Mouse (Mus musculus) thymus, adult 18-20 months (tissue): ENCODE measurements around the gene Phldb3.
A peak's percentile ranks its signal among the peaks of the same experiment; 100 is the strongest.

Experiments
- DNase-seq, 2 experiments: peaks; one replicate each; pipeline ENCODE4 v3.0.0; 2022; ENCODE audit warnings: mixed read lengths in 2 of 2

The Phldb3 gene

DNA sequence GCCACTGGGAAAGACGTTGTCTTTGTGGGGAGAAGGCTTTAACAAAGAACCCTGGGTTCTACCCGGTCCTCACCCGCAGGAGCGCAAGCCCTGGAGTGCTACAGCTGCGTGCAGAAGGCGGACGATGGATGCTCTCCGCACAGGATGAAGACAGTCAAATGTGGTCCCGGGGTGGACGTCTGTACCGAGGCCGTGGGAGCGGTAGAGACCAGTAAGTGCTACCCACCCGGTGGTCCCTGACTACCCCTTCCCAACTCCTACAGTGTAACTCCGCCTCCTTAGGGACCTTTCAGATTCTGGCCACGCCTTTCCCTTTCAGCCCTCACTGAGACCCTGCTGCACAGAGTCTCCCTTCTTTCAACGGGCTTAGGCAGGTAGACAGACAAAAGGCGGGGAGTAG, 26.5 kb downstream of the Phldb3 start:
- DNase-seq: no peak

DNA sequence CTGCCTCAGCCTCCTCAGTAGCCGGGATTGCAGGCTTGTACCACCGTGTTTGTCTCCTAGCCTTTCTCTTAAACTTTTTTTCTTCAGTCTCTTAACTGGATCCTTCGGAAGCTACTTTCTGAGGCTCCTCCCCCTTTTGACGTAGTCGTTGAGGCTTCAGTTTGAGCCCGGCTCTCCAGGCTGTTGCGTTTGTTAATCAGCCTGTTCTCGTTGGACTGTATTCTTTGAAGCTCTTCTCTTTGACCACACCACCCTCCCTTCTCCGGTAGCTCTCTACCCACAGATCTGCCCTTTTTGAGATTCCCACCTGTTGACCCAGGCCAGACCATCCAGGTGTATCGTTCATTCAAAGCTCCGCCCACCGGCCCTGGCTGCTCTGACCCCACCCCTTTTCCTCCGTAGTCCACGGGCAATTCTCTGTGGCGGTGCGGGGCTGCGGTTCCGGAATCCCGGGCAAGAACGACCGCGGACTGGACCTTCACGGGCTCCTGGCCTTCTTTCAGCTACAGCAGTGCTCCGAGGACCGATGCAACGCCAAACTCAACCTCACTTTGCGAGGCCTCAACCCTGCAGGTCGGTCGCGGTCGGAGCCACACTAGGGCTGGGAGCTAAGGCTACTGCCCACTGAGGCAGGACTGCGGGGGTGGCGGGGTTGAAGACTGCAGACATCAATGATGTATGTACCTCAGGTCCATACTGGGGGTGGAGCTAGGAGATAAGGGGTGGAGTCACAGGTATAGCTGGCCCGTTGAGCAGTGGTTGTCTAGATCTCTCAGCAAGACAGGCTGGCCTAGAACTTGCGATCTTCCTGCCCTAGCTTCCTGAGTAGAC, 27.7 kb downstream of the Phldb3 start:
- DNase-seq: no peak

DNA sequence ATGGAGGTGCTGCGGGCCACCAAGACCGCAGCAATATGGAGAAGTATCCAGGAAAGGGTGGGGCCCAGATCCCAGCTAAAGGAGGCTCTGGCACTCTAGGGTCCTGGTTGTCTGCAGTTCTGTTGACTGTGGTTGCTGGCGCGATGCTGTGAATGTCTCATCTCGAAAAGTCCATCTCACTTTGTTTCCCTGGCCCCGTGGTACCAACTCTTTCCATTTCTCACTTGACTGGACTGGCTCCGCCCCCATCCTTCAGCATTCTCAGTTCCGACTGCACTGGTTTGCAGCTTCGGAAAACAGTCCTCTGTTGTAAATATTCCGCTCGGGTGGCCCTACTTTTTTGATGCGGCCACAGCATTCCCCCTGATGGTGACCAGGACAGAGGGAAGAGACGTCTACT, 29.9 kb downstream of the Phldb3 start:
- no peak for DNase-seq

DNA sequence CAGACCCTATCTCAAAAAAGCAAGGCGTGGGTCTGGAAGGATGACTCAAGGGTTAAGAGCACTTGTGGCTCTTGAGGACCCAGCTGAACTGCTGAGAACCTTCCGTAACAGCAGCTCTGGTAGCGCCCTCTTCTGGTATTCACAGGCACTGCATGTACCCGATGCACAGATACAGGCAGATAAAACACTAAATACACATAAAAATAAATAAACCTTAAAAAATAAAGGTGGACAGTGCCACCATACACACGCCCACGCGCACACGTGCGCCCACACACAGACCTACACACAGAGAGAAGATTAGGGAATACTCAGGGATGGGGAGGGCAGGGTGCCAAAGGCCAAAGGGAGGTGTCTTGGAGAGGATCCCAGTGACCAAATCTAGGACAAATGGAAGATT, 31.9 kb downstream of the Phldb3 start:
- DNase-seq: peak in 1 of 2 experiments; percentile 40

DNA sequence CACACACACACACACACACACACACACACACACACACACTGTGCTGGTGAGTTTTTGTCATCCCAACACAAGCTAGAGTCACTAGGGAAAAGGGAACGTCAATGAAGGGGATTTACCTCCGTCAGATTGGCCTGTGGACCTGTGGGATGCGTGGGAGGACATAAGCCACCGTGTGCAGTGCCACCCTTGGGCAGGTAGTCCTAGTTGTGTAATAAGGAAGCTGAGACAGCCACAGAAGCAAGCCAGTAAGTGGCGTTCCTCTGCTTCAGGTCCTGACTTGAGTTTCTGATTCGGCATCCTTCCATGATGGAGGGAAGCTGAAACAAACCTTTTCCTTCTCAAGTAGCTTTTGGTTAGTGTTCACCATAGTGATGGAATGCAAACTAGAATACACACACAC, 33.9 kb downstream of the Phldb3 start:
- DNase-seq: no peak

DNA sequence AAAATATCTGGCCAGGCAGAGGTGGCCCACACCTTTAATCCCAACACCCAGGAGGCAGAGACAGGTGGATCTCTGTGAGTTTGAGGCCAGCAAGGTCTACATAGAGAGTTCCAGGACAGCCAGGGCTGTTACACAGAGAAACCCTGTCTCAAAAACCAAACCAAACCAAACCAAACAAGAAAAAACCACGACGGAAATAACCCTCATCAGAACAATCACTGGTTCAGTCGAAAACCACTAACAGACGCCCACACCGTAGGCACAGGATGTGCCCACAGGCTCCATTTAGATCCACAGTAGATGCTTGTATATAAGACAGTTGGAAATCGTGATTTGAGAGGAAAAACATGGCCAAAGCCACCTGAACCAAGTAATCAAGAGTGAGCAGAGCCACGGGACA, 34.4 kb downstream of the Phldb3 start:
- DNase-seq: no peak

DNA sequence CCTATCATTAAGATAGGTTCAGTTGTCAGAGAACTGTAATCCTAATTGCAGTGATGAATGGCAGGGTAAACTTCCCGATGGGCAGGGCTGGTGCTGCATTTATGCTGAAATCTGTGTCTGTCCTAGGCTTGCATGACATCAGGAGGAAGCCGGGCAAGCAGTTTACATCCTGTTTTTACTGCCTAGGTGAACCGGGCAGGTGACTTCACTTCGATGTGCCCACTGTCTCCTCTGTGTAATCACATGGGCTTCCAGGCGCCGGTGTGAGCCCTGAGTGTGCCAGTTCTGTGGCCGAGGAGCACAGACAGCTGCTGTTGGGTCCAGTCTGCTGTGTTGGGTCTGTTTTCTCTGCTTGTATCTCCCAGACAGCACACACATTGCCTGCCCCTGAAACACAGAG, 35.9 kb downstream of the Phldb3 start:
- DNase-seq: no peak

DNA sequence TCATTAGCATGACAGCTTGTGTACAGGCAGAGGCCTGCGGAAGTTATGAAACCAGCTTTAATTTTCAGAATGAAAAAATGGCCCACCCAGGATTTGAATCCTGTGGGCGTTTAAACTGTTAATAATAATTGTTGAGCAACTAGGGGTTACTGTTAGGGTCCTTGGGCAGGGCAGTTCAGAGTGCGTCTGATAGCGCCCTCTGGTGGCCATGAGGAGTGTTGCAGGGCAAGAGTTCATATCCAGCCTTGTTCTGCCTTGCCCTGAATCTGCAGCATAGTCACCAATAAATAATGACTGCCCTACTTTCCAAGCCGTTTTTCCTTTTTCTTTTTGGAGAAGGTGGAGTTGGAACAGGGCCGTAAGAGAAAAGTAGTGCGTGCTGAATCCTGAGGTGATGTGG, 43.1 kb downstream of the Phldb3 start:
- peak in 1 of 2 experiments; percentile 35 for DNase-seq

DNA sequence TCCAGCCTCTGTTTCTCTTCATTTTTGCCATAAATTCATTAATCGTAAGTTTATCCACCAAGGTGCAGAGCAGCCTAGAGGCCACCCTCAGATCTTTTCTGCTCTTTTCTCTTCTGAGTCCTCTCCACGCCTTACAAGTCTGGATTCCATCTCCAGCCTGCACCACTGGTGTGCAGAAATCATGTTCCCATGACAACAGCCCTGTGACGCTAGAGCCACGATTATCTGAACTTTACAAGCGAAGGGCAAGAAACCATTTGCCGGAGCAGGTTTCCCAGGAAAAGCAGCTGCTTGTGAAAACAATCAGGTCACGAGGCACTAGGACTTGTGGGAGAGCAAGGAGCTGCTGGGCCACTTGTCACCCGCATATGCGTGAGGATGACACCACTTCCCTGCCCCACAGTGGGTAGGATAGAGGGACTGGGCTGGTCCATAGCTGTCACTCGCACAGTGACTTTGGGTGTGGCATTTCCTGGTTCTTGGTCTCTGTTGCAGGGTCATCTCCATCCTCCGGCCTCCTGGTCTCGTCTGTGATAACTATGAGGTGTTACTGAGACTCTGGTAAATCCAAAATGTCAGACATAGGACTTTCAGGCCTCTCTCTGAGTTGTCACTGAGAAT, 49.3 kb downstream of the Phldb3 start:
- no peak for DNase-seq

DNA sequence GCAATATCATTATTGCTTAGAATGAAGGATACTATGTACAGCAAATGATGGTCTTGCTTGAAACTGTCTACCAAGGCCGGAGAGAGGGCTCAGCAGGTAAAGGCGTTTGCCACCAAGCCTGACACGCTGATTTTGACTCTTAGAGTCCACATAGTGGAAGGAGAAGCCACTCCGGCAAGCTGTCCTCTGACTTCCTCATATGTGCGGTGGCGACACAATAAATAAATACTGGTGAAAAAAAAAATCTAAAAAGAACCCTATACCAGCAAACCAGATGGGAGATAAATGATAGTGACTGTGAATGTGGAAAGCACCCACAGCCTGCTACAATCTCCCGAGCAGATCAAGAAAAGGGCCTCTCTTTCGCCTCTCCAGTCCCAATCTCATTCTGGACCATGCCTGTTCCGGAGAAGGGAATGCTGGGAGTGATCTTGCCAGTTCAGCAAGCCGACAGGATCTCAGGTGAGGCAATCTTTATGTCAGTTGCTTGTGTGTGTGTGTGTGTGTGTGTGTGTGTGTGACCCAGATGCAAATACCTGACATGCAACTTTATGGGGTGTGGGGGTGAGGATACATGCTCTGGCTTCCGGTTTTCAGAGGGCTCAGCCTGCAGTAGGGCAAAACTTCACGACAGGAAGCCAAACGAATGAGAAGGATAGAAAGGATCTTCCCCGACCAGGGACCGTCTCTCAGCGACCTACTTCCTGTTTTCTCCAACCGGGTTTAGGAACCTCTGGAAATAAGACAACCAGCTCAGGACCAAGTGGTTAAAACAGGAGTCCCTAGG, 50.7 kb downstream of the Phldb3 start:
- peak in 1 of 2 experiments; percentile 52 for DNase-seq

DNA sequence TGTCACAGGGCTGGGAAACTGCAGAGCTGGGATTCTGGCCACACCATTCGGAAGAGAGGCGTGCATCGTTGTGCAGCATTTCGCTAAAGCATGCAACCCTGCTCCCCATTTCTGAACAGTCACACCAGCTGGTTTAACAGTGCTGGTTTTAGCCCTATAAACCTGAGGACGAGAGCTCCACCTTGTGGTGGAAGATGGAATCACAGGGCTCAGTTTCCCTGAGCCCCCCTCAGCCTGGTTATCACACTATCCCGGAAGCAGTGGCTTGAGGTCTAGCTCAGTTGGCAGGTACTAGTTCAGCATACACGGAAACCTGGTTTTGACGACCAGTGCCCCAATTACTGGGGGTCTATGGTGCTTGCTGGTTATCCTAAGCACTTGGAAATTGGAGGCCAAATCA, 52.0 kb downstream of the Phldb3 start:
- DNase-seq: peak; percentile 52 to 69

DNA sequence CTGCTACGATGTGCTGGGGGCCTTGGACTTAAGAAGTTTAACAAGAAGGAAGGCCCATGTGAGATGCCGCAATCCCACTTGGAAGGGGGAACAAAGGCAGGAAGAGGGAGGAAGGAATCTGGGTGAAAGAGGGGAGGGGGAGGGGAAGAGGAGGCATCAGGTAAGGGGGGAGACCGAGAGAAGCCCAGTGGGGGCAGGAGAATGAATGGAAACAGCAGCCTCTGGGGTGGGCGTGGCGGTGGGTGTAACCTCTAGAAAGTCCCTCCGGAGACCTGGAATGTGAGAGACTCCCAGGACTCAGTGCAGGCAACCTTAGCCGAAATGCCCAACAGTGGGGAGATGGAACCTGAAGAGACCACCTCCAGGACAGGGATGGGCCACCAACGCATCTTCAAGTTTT, 53.7 kb downstream of the Phldb3 start:
- no peak for DNase-seq

DNA sequence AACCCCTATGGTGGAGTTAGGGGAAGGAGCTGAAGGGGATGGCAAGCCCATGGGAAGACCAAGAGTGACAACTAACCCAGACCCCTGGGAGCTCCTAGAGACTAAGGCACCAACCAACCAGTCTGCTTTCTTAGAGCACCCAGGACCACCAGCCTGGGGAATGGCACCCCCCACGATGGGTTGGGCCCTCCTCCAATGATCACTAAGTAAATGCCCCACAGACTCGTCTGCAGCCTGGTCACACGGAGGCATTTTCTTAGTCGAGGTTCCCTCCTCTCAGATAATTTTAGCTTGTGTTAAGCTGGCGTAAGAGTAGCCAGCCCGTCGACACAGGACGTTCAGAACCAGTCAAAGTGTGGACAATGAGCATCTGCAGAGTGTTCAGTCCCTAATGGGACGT, 54.4 kb downstream of the Phldb3 start:
- no peak for DNase-seq

DNA sequence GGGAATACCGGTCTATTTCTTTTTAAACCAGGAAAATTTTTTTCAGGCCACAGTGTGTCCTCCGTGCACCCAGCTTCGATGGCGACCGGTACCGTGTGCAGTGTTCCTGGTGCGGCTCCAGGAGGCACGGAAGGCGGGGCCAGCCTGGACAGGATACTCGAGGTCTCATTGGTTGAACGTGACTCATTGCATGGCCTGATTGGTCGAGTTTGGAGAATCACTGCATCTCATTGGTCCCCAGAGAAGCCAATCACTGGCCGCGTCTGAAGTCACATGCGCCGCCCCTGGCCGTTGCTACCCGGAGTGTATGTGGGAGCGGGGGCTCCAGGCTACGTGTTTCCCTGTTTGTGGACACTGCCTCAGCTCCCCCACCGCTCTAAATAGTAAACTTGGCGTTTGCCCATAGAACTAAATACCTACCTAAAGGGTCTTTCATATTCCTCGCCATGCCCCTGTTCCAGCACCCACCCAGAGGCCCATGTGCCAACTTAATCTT, 61.4 kb downstream of the Phldb3 start:
- no peak for DNase-seq

DNA sequence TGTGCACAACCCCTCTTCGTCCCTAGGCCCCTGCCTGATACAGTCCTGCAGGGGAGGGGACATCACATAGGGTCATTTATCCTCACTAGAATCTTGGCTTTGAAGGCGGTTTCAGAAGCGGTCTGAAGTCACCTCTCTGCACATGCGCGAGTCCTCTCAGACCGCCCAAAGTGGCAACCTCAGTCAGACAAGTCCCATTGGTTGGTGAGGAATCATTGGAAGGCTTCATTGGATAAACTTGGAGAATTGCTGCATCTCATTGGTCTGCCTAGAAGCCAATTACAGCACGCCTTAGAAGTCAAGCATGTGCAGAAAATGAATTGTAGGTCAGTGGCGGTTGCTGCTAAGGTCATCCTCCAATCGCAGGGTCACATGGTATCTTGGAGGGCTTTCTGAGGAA, 66.0 kb downstream of the Phldb3 start, which contains the start of gene Tex101:
TSS of gene Tex101 (minus strand) at position 101 of the 400 bp plus-strand sequence.
- no peak for DNase-seq
